Mouse (Mus musculus) neutrophil, adult 83 days (primary cell): ENCODE data around the gene Crygn. TPM values are rescaled to one million over a fixed set of nuclear protein-coding genes. Genes with fewer than 3 reads are reported as not detected.

Experiments used
- total RNA-seq, 2 experiments: library from RNA; stranded (reverse); gene quantifications; one replicate each; pipeline ENCODE4 v1.2.4; 2023

The Crygn gene
- total RNA-seq, result not detected

GRCm38 (mm10) chr5:24757816-24758215 lies at the start of gene Crygn:
Gene Crygn, minus strand, starts transcription at chr5:24758008.

DNA sequence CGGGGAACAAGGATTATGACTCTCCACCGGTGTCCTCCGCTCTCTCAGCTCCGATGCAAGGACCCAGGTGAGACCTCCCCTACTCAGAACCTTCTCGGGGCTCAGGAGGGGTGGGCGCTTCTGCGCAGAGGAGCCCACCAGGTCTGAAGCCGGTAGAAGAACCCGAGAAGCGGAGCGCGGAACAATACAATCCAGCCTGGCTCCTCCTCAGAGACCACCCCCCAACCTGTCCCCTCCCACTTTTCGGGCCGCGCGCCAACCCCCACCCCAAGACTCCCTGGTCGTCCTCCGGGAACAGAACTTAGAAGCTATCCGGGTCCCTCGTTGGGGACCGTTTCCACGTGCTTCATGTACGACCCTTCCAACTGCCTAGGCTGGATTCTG lies 27.3 kb downstream of the Crygn start, which contains the start of gene Wdr86:
Gene Wdr86, minus strand, starts transcription at position 240 of the 384 bp plus-strand sequence.

Other genes with a start within 250 kb of the Crygn start
- gene Gbx1, start 230.8 kb downstream of the Crygn start, total RNA-seq, result not detected
- gene Asb10, start 217.0 kb downstream of the Crygn start, total RNA-seq, result not detected
- gene 4931409K22Rik, start 201.2 kb downstream of the Crygn start, total RNA-seq, result not detected
- 10 to 100 TPM; 27.8 to 28.5 TPM for gene Abcf2, start 180.5 kb downstream of the Crygn start, total RNA-seq
- gene Chpf2, start 171.3 kb downstream of the Crygn start, total RNA-seq, result 10 to 100 TPM; 21.5 to 27.1 TPM
- gene Smarcd3, start 133.6 kb downstream of the Crygn start, total RNA-seq, result not detected
- 10 to 100 TPM; 39.5 to 40.7 TPM for gene Nub1, start 72.5 kb downstream of the Crygn start, total RNA-seq
- gene Wdr86, start 27.3 kb downstream of the Crygn start, total RNA-seq, result not detected
- gene Rheb, start 84.6 kb upstream of the Crygn start, total RNA-seq, result 10 to 100 TPM; 49.3 to 50.7 TPM